Mouse (Mus musculus) MEL (cell line): ENCODE data around the gene Tgfbi. TPM values are rescaled to one million over a fixed set of nuclear protein-coding genes. Genes with fewer than 3 reads are reported as not detected.

Source experiments
- DNase-seq: peaks from one replicate; pipeline ENCODE4 v3.0.0; 2011; ENCODE audit warnings: low read depth, low spot score
- H3K27ac ChIP-seq: 2 replicates; pipeline ENCODE4 v1.5.1; 2012; ENCODE audit warnings: low read depth, mild to moderate bottlenecking, control low read depth, low read length, moderate library complexity; ENCODE audit not compliant: control insufficient read depth
- H3K27me3 ChIP-seq, 2 experiments: fragments of 150-350 bp in 1 of 2; sonication (generic) in 1 of 2; 2 replicates each; pipeline ENCODE4 v1.6.1; 2012; ENCODE audit warnings: low read length in 2 of 2, mild to moderate bottlenecking in 2 of 2, improper control_type of control experiment in 1 of 2, moderate library complexity in 1 of 2; ENCODE audit not compliant: insufficient read depth in 2 of 2, control insufficient read depth in 1 of 2
- H3K36me3 ChIP-seq, 2 experiments: 2 replicates each; pipeline ENCODE4 v1.6.1; 2012 to 2014; ENCODE audit warnings: low read length in 2 of 2, improper control_type of control experiment in 1 of 2, inconsistent platforms in 1 of 2, mild to moderate bottlenecking in 1 of 2; ENCODE audit not compliant: insufficient read depth in 2 of 2, control insufficient read depth in 1 of 2
- H3K4me1 ChIP-seq, 2 experiments: fragments of 150-350 bp in 1 of 2; sonication (generic) in 1 of 2; 2 replicates each; pipeline ENCODE4 v1.6.1; 2012; ENCODE audit warnings: low read length in 2 of 2, improper control_type of control experiment in 1 of 2, mild to moderate bottlenecking in 1 of 2; ENCODE audit not compliant: insufficient read depth in 2 of 2, control insufficient read depth in 1 of 2
- H3K4me3 ChIP-seq, 2 experiments: fragments of 150-350 bp in 1 of 2; sonication (generic) in 1 of 2; 2 replicates each; pipeline ENCODE4 v1.5.1; 2012; ENCODE audit warnings: low read depth in 2 of 2, low read length in 2 of 2, mild to moderate bottlenecking in 2 of 2, moderate library complexity in 2 of 2, control low read depth in 1 of 2, improper control_type of control experiment in 1 of 2; ENCODE audit not compliant: control insufficient read depth in 1 of 2, insufficient read depth in 1 of 2
- H3K79me2 ChIP-seq: 2 replicates; pipeline ENCODE4 v1.6.1; 2012; ENCODE audit warnings: mild to moderate bottlenecking, low read length, moderate library complexity; ENCODE audit not compliant: control insufficient read depth, poor library complexity, insufficient read depth
- H3K9ac ChIP-seq: 2 replicates; pipeline ENCODE4 v1.6.1; 2012; ENCODE audit warnings: low read depth, mild to moderate bottlenecking, control low read depth, low read length, moderate library complexity; ENCODE audit not compliant: control insufficient read depth, poor library complexity, severe bottlenecking
- H3K9me3 ChIP-seq: fragments of 150-350 bp; sonication (generic); replicated peaks from 2 replicates; pipeline ENCODE4 v1.6.1; 2012; ENCODE audit warnings: mild to moderate bottlenecking, low read length, improper control_type of control experiment, moderate library complexity; ENCODE audit not compliant: insufficient read depth
- CHD2 ChIP-seq: IDR thresholded peaks from 2 replicates; pipeline ENCODE4 v1.6.1; 2011; ENCODE audit warnings: low read length, improper control_type of control experiment
- CTCF ChIP-seq, 3 experiments: IDR thresholded peaks in 2 of 3; conservative IDR thresholded peaks in 1 of 3; 2 replicates each; pipeline ENCODE4 v1.5.1; 2011 to 2012; ENCODE audit warnings: low read length in 3 of 3, low read depth in 2 of 3, mild to moderate bottlenecking in 2 of 3, improper control_type of control experiment in 1 of 3, inconsistent platforms in 1 of 3, mixed read lengths in 1 of 3, moderate library complexity in 1 of 3; ENCODE audit not compliant: control insufficient read depth in 1 of 3, insufficient read depth in 1 of 3, poor library complexity in 1 of 3, severe bottlenecking in 1 of 3
- ELF1 ChIP-seq: IDR thresholded peaks from 2 replicates; pipeline ENCODE4 v1.6.1; 2014; ENCODE audit warnings: low read depth, mild to moderate bottlenecking, inconsistent platforms, low read length, improper control_type of control experiment, moderate library complexity
- EP300 ChIP-seq, 2 experiments: IDR thresholded peaks; 2 replicates each; pipeline ENCODE4 v1.6.1; 2011; ENCODE audit warnings: improper control_type of control experiment in 2 of 2, low read length in 2 of 2, low read depth in 1 of 2, mild to moderate bottlenecking in 1 of 2
- ETS1 ChIP-seq: IDR thresholded peaks from 2 replicates; pipeline ENCODE4 v1.6.1; 2012; ENCODE audit warnings: low read depth, mild to moderate bottlenecking, inconsistent platforms, low read length, improper control_type of control experiment, moderate library complexity
- GABPA ChIP-seq: IDR thresholded peaks from 2 replicates; pipeline ENCODE4 v1.6.1; 2012; ENCODE audit warnings: low read depth, mild to moderate bottlenecking, inconsistent platforms, low read length, improper control_type of control experiment, moderate library complexity
- GATA1 ChIP-seq: IDR thresholded peaks from 2 replicates; pipeline ENCODE4 v1.6.1; 2011; ENCODE audit warnings: low read depth, low read length, improper control_type of control experiment
- HCFC1 ChIP-seq: IDR thresholded peaks from 2 replicates; pipeline ENCODE4 v1.6.1; 2012; ENCODE audit warnings: low read depth, mild to moderate bottlenecking, inconsistent platforms, low read length, improper control_type of control experiment, moderate library complexity
- KAT2A ChIP-seq: conservative IDR thresholded peaks from 2 replicates; pipeline ENCODE4 v1.6.1; 2012; ENCODE audit warnings: low read depth, low read length, improper control_type of control experiment, inconsistent platforms
- MAX ChIP-seq: IDR thresholded peaks from 2 replicates; pipeline ENCODE4 v1.6.1; 2011; ENCODE audit warnings: low read length, improper control_type of control experiment
- NRF1 ChIP-seq: IDR thresholded peaks from 2 replicates; pipeline ENCODE4 v1.6.1; 2014; ENCODE audit warnings: low read depth, mild to moderate bottlenecking, inconsistent platforms, low read length, improper control_type of control experiment, moderate library complexity; ENCODE audit not compliant: poor library complexity, insufficient read depth, severe bottlenecking
- POLR2AphosphoS2 ChIP-seq: IDR thresholded peaks from 2 replicates; pipeline ENCODE4 v1.6.1; 2011; ENCODE audit warnings: low read length, improper control_type of control experiment
- POLR2AphosphoS5 ChIP-seq: IDR thresholded peaks from 2 replicates; pipeline ENCODE4 v1.6.1; 2012; ENCODE audit warnings: low read depth, borderline replicate concordance, mild to moderate bottlenecking, inconsistent platforms, low read length, moderate library complexity, mixed read lengths
- SIN3A ChIP-seq: IDR thresholded peaks from 2 replicates; pipeline ENCODE4 v1.6.1; 2012; ENCODE audit warnings: low read length, improper control_type of control experiment, inconsistent platforms
- SMC3 ChIP-seq: IDR thresholded peaks from 2 replicates; pipeline ENCODE4 v1.6.1; 2011; ENCODE audit warnings: low read depth, low read length, improper control_type of control experiment
- TAL1 ChIP-seq: IDR thresholded peaks from 2 replicates; pipeline ENCODE4 v1.6.1; 2012; ENCODE audit warnings: mild to moderate bottlenecking, inconsistent platforms, low read length, moderate library complexity, mixed read lengths
- TBP ChIP-seq: IDR thresholded peaks from 2 replicates; pipeline ENCODE4 v1.8.0; 2011; ENCODE audit warnings: low read depth, low read length, improper control_type of control experiment
- UBTF ChIP-seq: IDR thresholded peaks from 2 replicates; pipeline ENCODE4 v1.6.1; 2012; ENCODE audit warnings: low read depth, mild to moderate bottlenecking, inconsistent platforms, low read length, improper control_type of control experiment, moderate library complexity, borderline replicate concordance; ENCODE audit not compliant: insufficient read depth
- USF2 ChIP-seq, 2 experiments: IDR thresholded peaks; 2 replicates each; pipeline ENCODE4 v1.6.1; 2011 to 2012; ENCODE audit warnings: improper control_type of control experiment in 2 of 2, low read length in 2 of 2, borderline replicate concordance in 1 of 2, inconsistent platforms in 1 of 2, low read depth in 1 of 2, mild to moderate bottlenecking in 1 of 2; ENCODE audit not compliant: insufficient read depth in 1 of 2
- ZC3H11A ChIP-seq: IDR thresholded peaks from 2 replicates; pipeline ENCODE4 v1.6.1; 2012; ENCODE audit warnings: low read depth, mild to moderate bottlenecking, inconsistent platforms, low read length, improper control_type of control experiment
- polyA plus RNA-seq, 2 experiments: library from polyadenylated mRNA; stranded (reverse) in 1 of 2; unstranded in 1 of 2; fragments of >175 nt in 1 of 2; fragments of >200 nt in 1 of 2; gene quantifications; 2 replicates each; pipeline versions ENCODE4 v1.2.1 to v1.2.4; 2012; ENCODE audit warnings: low replicate concordance in 2 of 2, low read depth in 1 of 2; ENCODE audit not compliant: insufficient read length in 2 of 2, insufficient read depth in 1 of 2, missing spikeins in 1 of 2
- total RNA-seq: library from RNA; depleted of rRNA; stranded (reverse); fragments of 300-350 nt; gene quantifications from 2 replicates; pipeline ENCODE4 v1.2.3, GENCODE M21; 2012

Gene Tgfbi
- total and polyA plus RNA-seq, 3 experiments = not detected

GRCm38 (mm10) chr13:56581961-56582434 is 27.3 kb upstream of the Tgfbi start:
- H3K27me3 ChIP-seq = no peaks in the 10 kb centered on the region
- no peak for TF ChIP-seq CHD2
- TF ChIP-seq, all 39 proteins: peak for 0
- H3K79me2 ChIP-seq = no peaks in the 10 kb centered on the region
- no peaks in the 10 kb centered on the region for H3K4me1 ChIP-seq
- no peaks in the 10 kb centered on the region for H3K36me3 ChIP-seq
- H3K4me3 ChIP-seq = no peak overlapping the region
- DNase-seq = no peak
- no peaks in the 10 kb centered on the region for H3K9me3 ChIP-seq
- H3K9ac ChIP-seq = no peak overlapping the region
- H3K27ac ChIP-seq = no peak overlapping the region

GRCm38 (mm10) chr13:56582720-56583119 is 26.6 kb upstream of the Tgfbi start:
- no peak overlapping the region for H3K9ac ChIP-seq
- no peaks in the 10 kb centered on the region for H3K79me2 ChIP-seq
- H3K36me3 ChIP-seq = no peaks in the 10 kb centered on the region
- no peak for TF ChIP-seq GATA1
- TF ChIP-seq MAX = no peak
- TF ChIP-seq UBTF = no peak
- TF ChIP-seq TAL1 = no peak
- TF ChIP-seq TBP = no peak
- TF ChIP-seq KAT2A = no peak
- TF ChIP-seq USF2 (IDR thresholded peaks at IDR 0.05; ENCODE audit: borderline replicate concordance in 1 of 2, insufficient read depth in 1 of 2, low read depth in 1 of 2, low read length in 2 of 2) = no peak
- no peak for TF ChIP-seq SMC3
- TF ChIP-seq POLR2AphosphoS5 = no peak
- TF ChIP-seq HCFC1 = no peak
- no peaks in the 10 kb centered on the region for H3K27me3 ChIP-seq
- DNase-seq = no peak
- H3K4me1 ChIP-seq = no peaks in the 10 kb centered on the region
- no peaks in the 10 kb centered on the region for H3K9me3 ChIP-seq
- H3K4me3 ChIP-seq = no peak overlapping the region
- H3K27ac ChIP-seq = no peak overlapping the region

- Histone ChIP-seq H3K27ac (no peak overlapping the region), H3K36me3 (no peaks in the 10 kb centered on the region), H3K79me2 (no peaks in the 10 kb centered on the region), H3K9me3 (no peaks in the 10 kb centered on the region), H3K9ac (no peak overlapping the region), H3K4me3 (no peak overlapping the region), H3K4me1 (no peaks in the 10 kb centered on the region), H3K27me3 (no peaks in the 10 kb centered on the region)
- no peak for TF ChIP-seq ELF1
- TF ChIP-seq ZC3H11A = no peak
- TF ChIP-seq SMC3 = no peak
- no peak for TF ChIP-seq POLR2AphosphoS2
- TF ChIP-seq GABPA = no peak
- no peak for TF ChIP-seq MAX
- TF ChIP-seq NRF1 = no peak
- TF ChIP-seq ETS1 = no peak
- TF ChIP-seq EP300 (IDR thresholded peaks at IDR 0.05; ENCODE audit: low read depth in 1 of 2, low read length in 2 of 2) = no peak
- TF ChIP-seq CTCF (IDR thresholded peaks at IDR 0.05 in 2 of 3, conservative IDR thresholded peaks at IDR 0.05 in 1 of 3; ENCODE audit: control insufficient read depth in 1 of 3, insufficient read depth in 1 of 3, low read depth in 2 of 3, low read length in 3 of 3, poor library complexity in 1 of 3, severe bottlenecking in 1 of 3) = no peak
- TF ChIP-seq SIN3A = no peak
- DNase-seq = no peak
These were observed 23.3 kb upstream of the Tgfbi start for GRCm38 (mm10) chr13:56586046-56586445.
